Mouse (Mus musculus) left cerebral cortex, adult 8-10 months (tissue): ENCODE data around the gene Gle1. TPM values are rescaled to one million over a fixed set of nuclear protein-coding genes. Genes with fewer than 3 reads are reported as not detected.

Source experiments
- DNase-seq, 2 experiments: peaks; one replicate each; pipeline ENCODE4 v3.0.0; 2022; ENCODE audit warnings: low spot score in 2 of 2
- microRNA-seq, 2 experiments: library from miRNA; unstranded; fragments of <30 nt; microRNA quantifications; one replicate each; pipeline ENCODE4 v1.2.0; 2022
- total RNA-seq, 4 experiments: library from RNA; stranded (reverse); gene quantifications; 2 replicates each; pipeline ENCODE4 v1.2.4; 2022

Gle1 gene
- total RNA-seq, 4 experiments from 2014 or later, result 45.2 to 52.4 (median 48.4) TPM

DNA sequence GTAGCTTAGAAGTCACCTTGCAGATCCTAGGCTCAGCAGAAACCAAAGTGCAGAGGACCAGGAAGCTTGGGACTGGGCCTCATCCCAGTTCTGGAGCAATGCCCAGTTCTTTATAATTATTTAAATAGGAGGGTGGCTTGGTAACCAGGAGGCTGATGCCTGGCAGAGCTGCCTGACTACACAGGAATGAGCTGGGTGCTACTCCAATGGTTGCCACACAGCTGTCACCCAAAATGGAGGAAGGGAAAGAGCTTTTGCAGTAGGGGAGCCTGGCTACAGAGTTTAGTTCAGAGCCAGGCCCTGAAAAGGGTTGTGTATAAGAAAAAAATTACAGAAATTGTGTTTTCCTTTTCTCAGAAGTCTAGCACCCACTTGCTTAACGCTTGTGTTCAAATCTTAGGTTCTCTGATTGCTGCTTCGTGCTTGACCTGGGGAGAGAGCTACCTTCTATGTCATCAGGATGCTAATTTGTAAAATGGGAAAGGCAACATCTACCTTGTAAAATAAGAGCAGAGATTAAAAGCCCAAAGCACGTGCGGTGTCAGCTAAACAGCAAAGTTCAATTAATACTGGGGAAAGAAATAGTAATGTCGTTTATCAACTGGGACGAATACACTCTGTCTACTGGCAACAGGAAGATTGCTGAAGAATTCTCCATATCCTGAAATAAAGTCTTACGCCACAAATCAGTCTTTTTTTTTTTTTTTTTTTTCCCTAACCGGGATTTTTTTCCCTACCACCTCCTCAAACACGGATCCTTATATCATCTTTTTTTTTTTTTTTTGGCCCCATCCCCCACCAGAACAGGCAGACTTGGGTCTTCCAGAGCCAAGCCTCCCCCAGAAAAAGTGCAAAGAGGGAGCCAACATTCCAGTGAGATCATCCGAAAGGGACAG lies 29.4 kb downstream of the Gle1 start:
- DNase-seq, result peak in 1 of 2 experiments; percentile 49

DNA sequence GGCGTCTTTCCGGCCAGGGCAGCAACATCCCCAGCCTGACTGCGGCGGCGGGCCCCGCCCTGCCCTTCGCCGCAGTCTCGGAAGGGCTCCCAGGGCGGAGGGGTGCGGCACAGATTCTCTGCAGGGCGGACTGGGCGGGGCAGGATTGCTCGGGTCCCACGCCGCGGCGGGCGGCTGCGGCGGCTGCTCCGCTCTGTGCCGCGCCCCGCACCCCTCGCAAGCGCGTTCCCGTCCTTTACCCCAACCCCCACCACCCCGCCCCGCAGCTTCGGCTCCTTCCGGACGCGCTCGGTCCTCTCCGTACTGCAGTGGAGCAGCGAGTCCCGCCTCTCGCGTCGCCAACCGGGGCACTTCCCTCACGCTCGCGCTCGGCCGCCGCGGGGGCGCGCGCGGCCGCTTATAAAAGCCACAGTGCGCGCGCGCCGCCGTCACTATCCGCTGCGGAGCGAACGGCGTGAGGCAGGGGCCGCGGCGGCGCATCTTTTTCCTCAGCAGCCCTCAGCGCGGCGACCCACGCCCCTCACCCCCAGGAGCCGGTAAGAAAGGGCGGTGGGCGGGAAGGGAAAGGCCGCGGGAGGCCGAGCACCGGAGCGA lies 30.1 kb downstream of the Gle1 start, which contains the start of gene Sptan1:
TSS of gene Sptan1 (plus strand) at position 311 of the 594 bp plus-strand sequence.
- peak; percentile 92 to 94 for DNase-seq

- peak; percentile 27 to 34 for DNase-seq
Measured at GRCm38 (mm10) chr2:29965906-29966305, 30.7 kb downstream of the Gle1 start.

- peak in 1 of 2 experiments; percentile 21 for DNase-seq
Measured at GRCm38 (mm10) chr2:29966826-29967225, 31.6 kb downstream of the Gle1 start.

DNA sequence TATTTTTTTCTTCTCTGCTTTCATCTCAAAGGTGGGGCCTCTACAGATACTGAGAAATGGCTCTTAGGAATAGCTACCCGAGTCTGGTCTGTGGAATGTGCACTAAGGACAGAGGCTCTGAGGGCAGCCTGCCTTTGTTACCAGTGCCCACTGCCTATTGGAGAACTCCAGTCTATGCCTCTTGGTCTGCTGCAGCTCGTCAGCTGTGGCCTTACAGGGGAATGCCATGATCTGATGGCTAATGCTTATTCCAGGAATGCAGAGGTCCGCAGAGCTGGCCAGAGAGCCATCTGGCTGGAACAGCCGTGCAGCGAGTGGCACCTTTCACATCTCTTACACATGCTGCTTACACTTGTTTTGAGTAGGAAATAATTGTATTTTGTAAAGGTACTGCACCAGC lies 32.5 kb downstream of the Gle1 start:
- no peak for DNase-seq

DNA sequence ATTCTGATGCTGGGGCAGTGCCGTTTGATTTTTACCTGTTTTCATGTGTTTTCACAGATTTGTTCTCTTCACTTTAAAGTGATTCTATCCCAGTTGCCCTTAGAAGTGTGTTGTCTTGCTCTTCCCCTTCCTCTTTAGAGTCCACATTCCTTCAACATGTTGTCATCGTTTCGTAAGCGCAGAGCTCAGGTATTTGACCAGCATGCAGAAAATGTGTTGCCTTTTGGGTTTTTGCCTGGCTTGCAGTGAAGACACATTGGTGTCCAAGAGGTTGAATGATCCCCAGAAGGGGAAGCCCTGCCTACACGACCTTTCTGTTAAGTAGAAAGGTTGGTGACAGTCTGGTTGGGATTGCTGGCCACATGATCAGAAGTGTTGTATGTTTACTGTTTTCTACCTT lies 33.4 kb downstream of the Gle1 start:
- DNase-seq, result no peak

DNA sequence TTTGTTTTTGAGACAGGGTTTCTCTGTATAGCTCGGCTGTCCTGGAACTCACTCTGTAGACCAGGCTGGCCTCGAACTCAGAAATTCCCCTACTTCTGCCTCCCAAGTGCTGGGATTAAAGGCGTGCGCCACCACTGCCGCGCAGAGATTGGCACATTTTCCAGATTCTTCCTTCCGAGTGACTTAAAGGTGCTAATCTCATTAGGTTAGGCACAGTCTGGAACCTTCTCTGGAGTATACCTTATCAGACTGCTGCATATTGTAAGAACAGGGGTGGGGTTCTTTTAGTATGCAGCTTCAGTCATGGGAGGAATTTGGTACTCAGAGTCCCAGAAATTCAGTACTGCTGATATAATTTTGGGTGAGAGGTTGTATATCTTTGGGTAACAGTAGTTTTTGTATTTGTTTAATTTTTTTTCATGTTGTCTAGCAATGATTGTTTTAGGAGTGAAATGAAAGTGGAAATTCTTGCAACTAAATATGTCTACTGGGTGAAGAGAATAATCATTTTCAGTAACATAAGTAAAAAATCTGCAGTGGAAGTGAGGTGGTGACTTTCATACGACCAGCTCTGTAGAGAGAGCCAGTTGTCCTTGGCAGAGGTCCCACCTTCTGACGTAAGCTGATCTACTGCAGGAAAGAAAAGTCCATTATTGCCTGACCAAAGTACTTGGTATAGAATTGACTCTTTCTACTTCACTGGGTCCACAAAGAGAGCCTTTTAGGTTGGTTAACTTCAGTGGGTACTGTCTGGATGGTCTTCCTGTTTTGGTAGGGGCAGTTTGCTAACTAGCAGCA lies 36.8 kb downstream of the Gle1 start:
- peak in 1 of 2 experiments; percentile 28 for DNase-seq

GRCm38 (mm10) chr2:29973525-29973924 lies 38.3 kb downstream of the Gle1 start:
- DNase-seq, result no peak

GRCm38 (mm10) chr2:29977307-29977706 lies 42.1 kb downstream of the Gle1 start:
- DNase-seq, result no peak

DNA sequence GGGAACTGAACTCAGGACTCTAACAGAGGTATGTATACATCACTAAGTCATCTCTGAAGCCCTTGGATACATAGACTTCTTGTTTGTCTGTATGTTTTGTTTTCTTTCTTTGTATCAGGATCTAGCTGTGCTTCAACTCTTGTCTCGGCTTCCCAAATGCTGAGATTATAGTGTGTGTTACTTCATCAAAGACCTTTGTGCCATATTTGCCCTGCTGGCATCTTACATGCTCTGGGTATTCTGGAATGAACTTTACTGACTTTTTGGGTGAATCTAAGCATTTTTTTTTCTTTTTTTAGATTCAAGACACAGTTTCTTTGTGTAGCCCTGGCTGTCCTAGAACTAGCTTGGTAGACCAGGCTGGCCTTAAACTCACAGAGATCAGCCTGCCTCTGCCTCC lies 45.4 kb downstream of the Gle1 start:
- DNase-seq, result no peak

GRCm38 (mm10) chr2:29991962-29992361 lies 56.7 kb downstream of the Gle1 start:
- no peak for DNase-seq

DNA sequence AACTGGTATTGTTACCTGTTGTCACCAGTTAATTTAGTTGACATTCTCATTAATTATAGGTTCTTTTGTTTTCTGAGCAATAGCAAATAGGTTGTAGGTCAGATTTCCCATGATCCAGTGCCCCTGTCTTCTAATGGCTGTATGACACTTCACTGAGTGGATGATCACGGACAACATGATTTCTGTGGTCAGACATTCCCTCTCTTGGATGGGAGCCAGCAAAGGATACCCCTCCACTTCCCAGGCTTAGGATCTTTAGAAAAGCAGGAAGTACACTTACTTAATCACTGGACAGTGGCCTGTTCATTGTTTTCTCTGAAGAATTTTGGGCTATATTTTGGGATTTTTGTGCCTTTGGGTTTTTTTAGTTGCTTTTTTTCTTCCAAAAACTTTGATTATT lies 73.9 kb downstream of the Gle1 start:
- no peak for DNase-seq

Small RNAs within 50 kb of the gene (microRNA-seq; reads per million reads assigned to microRNA genes)
- gene Mir6997, result 1.9 to 2.6 reads per million in 2 experiments

Other genes starting within 250 kb of the Gle1 start
- 1 to 10 TPM in 3 of 4 experiments, under 1 TPM in 1; 0.44 to 2.5 (median 1.4) TPM for gene Gm13420, start 183.7 kb upstream of the Gle1 start, total RNA-seq
- under 1 TPM in 1 of 4 experiments, not detected in 3; 0.63 TPM for gene Gm13547, start 176.1 kb upstream of the Gle1 start, total RNA-seq
- 10 to 100 TPM; 20.1 to 31.2 (median 22.6) TPM for gene Coq4, start 147.9 kb upstream of the Gle1 start, total RNA-seq
- gene Trub2, start 146.9 kb upstream of the Gle1 start, total RNA-seq, result 10 to 100 TPM; 45.4 to 53.5 (median 50.2) TPM
- gene Slc27a4, start 132.8 kb upstream of the Gle1 start, total RNA-seq, result 10 to 100 TPM; 73.1 to 75.0 (median 74.0) TPM
- gene Urm1, start 115.4 kb upstream of the Gle1 start, total RNA-seq, result 10 to 100 TPM; 52.1 to 65.1 (median 59.8) TPM
- gene Cercam, start 66.3 kb upstream of the Gle1 start, total RNA-seq, result 10 to 100 TPM in 3 of 4 experiments, 1 to 10 TPM in 1; 7.7 to 11.6 (median 11.0) TPM
- 100 to 1,000 TPM in 1 of 4 experiments, 10 to 100 TPM in 3; 85.4 to 106 (median 97.1) TPM for gene Odf2, start 46.2 kb upstream of the Gle1 start, total RNA-seq
- 100 to 1,000 TPM; 738 to 833 (median 788) TPM for gene Sptan1, start 30.1 kb downstream of the Gle1 start, total RNA-seq
- 10 to 100 TPM; 38.7 to 43.4 (median 42.1) TPM for gene Wdr34, start 113.5 kb downstream of the Gle1 start, total RNA-seq
- gene Set, start 122.0 kb downstream of the Gle1 start, total RNA-seq, result 100 to 1,000 TPM; 190 to 221 (median 207) TPM
- 1 to 10 TPM; 1.9 to 4.5 (median 2.3) TPM for gene Pkn3, start 142.3 kb downstream of the Gle1 start, total RNA-seq
- gene Zdhhc12, start 158.2 kb downstream of the Gle1 start, total RNA-seq, result 10 to 100 TPM in 1 of 4 experiments, 1 to 10 TPM in 3; 6.8 to 10.5 (median 8.9) TPM
- 100 to 1,000 TPM; 141 to 144 (median 142) TPM for gene Zer1, start 189.2 kb downstream of the Gle1 start, total RNA-seq
- 10 to 100 TPM; 46.3 to 59.3 (median 49.1) TPM for gene Tbc1d13, start 198.3 kb downstream of the Gle1 start, total RNA-seq
- gene Endog, start 236.1 kb downstream of the Gle1 start, total RNA-seq, result 10 to 100 TPM; 18.8 to 23.6 (median 22.9) TPM
- 10 to 100 TPM; 30.7 to 36.2 (median 31.6) TPM for gene Spout1, start 243.0 kb downstream of the Gle1 start, total RNA-seq